Mouse (Mus musculus) adrenal gland, adult 8-10 months (tissue): ENCODE data around the gene Ppm1l. TPM values are rescaled to one million over a fixed set of nuclear protein-coding genes. Genes with fewer than 3 reads are reported as not detected.

Experiments
- DNase-seq: peaks from one replicate; pipeline ENCODE4 v3.0.0; 2022
- total RNA-seq, 4 experiments: library from RNA; stranded (reverse); gene quantifications; 2 replicates each; pipeline ENCODE4 v1.2.4; 2022

The Ppm1l gene
- total RNA-seq, 4 experiments from 2014 or later = 15.4 to 22.2 (median 19.6) TPM

GRCm38 (mm10) chr3:69440761-69441160 is 124.1 kb downstream of the Ppm1l start:
- no peak for DNase-seq

- DNase-seq = no peak
Observed at GRCm38 (mm10) chr3:69446989-69447388, 130.3 kb downstream of the Ppm1l start.

GRCm38 (mm10) chr3:69449041-69449440 is 132.4 kb downstream of the Ppm1l start:
- no peak for DNase-seq

GRCm38 (mm10) chr3:69454330-69454729 is 137.7 kb downstream of the Ppm1l start:
- no peak for DNase-seq

GRCm38 (mm10) chr3:69456071-69456470 is 139.4 kb downstream of the Ppm1l start:
- no peak for DNase-seq

- DNase-seq = no peak
Observed at GRCm38 (mm10) chr3:69458756-69459155, 142.1 kb downstream of the Ppm1l start.

- no peak for DNase-seq
Observed at GRCm38 (mm10) chr3:69461956-69462355, 145.3 kb downstream of the Ppm1l start.

GRCm38 (mm10) chr3:69465751-69466150 is 149.1 kb downstream of the Ppm1l start:
- no peak for DNase-seq

- DNase-seq = no peak
Observed at GRCm38 (mm10) chr3:69468280-69469008, 151.8 kb downstream of the Ppm1l start.

- no peak for DNase-seq
Observed at GRCm38 (mm10) chr3:69469463-69470141, 152.9 kb downstream of the Ppm1l start.

GRCm38 (mm10) chr3:69470142-69470796 is 153.6 kb downstream of the Ppm1l start:
- no peak for DNase-seq

GRCm38 (mm10) chr3:69475850-69476450 is 159.3 kb downstream of the Ppm1l start:
- no peak for DNase-seq

- DNase-seq = no peak
Observed at GRCm38 (mm10) chr3:69479937-69480336, 163.3 kb downstream of the Ppm1l start.

GRCm38 (mm10) chr3:69481835-69482234 is 165.2 kb downstream of the Ppm1l start:
- DNase-seq = no peak

GRCm38 (mm10) chr3:69484006-69484574 is 167.4 kb downstream of the Ppm1l start:
- no peak for DNase-seq

- DNase-seq = no peak
Observed at GRCm38 (mm10) chr3:69484582-69484981, 167.9 kb downstream of the Ppm1l start.

- no peak for DNase-seq
Observed at GRCm38 (mm10) chr3:69485347-69485746, 168.7 kb downstream of the Ppm1l start.

- peak; percentile 64 for DNase-seq
Observed at GRCm38 (mm10) chr3:69485756-69486155, 169.1 kb downstream of the Ppm1l start.

GRCm38 (mm10) chr3:69487471-69487870 is 170.8 kb downstream of the Ppm1l start:
- no peak for DNase-seq

- no peak for DNase-seq
Observed at GRCm38 (mm10) chr3:69489669-69490068, 173.0 kb downstream of the Ppm1l start.

- no peak for DNase-seq
Observed at GRCm38 (mm10) chr3:69490981-69491681, 174.5 kb downstream of the Ppm1l start.
